Mouse (Mus musculus) bone marrow macrophage, adult 2 months (primary cell): ENCODE data around the gene Pprc1.

Source experiments
- CTCF ChIP-seq: IDR thresholded peaks from 2 replicates; pipeline ENCODE4 v1.5.1; 2012; ENCODE audit warnings: low read depth, mild to moderate bottlenecking, low read length, moderate library complexity
- POLR2A ChIP-seq: IDR thresholded peaks from 2 replicates; pipeline ENCODE4 v1.6.1; 2012; ENCODE audit warnings: mild to moderate bottlenecking, low read depth, low read length, borderline replicate concordance

- TF ChIP-seq POLR2A (no peak), CTCF (no peak)
Observed at GRCm38 (mm10) chr19:46096396-46096795, 51.7 kb downstream of the Pprc1 start.
